Mouse (Mus musculus) kidney, adult 2 months (tissue): ENCODE measurements around the gene Slc25a26. TPM values are rescaled to one million over a fixed set of nuclear protein-coding genes. Genes with fewer than 3 reads are reported as not detected.

Experiments used
- DNase-seq: peaks from one replicate; pipeline ENCODE4 v3.0.0; 2021
- H3K27ac ChIP-seq: fragments of 200-500 bp; 2 replicates; pipeline ENCODE4 v1.5.1; 2012; ENCODE audit warnings: low read depth, low read length, control low read depth, inconsistent platforms; ENCODE audit not compliant: insufficient read depth
- H3K27me3 ChIP-seq: fragments of 200-500 bp; replicated peaks from 2 replicates; pipeline ENCODE4 v1.6.1; 2012; ENCODE audit warnings: mild to moderate bottlenecking, moderate library complexity, low read length, inconsistent platforms; ENCODE audit not compliant: control insufficient read depth, insufficient read depth
- H3K36me3 ChIP-seq: fragments of 200-500 bp; 2 replicates; pipeline ENCODE4 v1.6.1; 2012; ENCODE audit warnings: mild to moderate bottlenecking, moderate library complexity, low read length, inconsistent platforms; ENCODE audit not compliant: control insufficient read depth, insufficient read depth
- H3K4me1 ChIP-seq: fragments of 200-500 bp; 2 replicates; pipeline ENCODE4 v1.6.1; 2011; ENCODE audit warnings: low read length; ENCODE audit not compliant: control insufficient read depth, insufficient read depth
- H3K4me3 ChIP-seq: fragments of 200-500 bp; 2 replicates; pipeline ENCODE4 v1.5.1; 2011; ENCODE audit warnings: mild to moderate bottlenecking, low read depth, low read length, control low read depth; ENCODE audit not compliant: insufficient read depth
- CTCF ChIP-seq: fragments of 200-500 bp; conservative IDR thresholded peaks from 2 replicates; pipeline ENCODE4 v1.5.1; 2011; ENCODE audit warnings: low read depth, mild to moderate bottlenecking, control low read depth, low read length, moderate library complexity, mixed read lengths; ENCODE audit not compliant: insufficient read depth, insufficient read length
- POLR2A ChIP-seq: fragments of 200-500 bp; IDR thresholded peaks from one replicate; pipeline ENCODE4 v1.6.1; 2011; ENCODE audit warnings: low read depth, low read length, control low read depth
- WGBS: fragments of 180-500 bp; shearing (Covaris S2); methylation state at CpG from one replicate; pipeline ENCODE4 v1.1.7; 2018; 5-methylcytosine and 5-hydroxymethylcytosine counted together
- polyA plus RNA-seq: library from polyadenylated mRNA; depleted of rRNA; stranded (reverse); fragments of >200 nt; gene quantifications from 2 replicates; pipeline ENCODE4 v1.2.3, GENCODE M21; 2012

Gene Slc25a26
- polyA plus RNA-seq, 1 experiment, result 18.3 TPM

DNA sequence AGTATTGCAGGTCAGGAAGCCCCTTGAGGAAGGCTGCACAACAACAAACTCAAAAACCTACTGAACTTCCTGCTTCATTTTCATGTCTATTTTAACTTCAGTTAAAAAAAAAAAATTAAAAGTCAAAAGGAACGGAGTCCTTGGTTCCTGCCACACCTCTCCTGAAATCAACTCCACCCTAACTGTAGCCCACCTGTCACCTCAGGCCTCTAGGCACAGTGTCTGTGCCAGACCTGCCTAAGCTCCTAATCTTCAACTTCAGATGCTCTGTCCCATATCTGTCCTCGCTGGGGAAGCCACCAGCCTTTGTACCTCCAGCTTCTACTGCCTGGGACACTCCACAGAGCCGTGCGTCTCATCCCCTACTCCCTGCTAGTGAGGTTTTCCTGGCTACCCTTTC is 134.1 kb downstream of the Slc25a26 start:
- TF ChIP-seq CTCF, result no peak
- no peak for TF ChIP-seq POLR2A
- DNase-seq, result no peak
- Histone ChIP-seq H3K4me3 (no peak overlapping the region), H3K27ac (no peak overlapping the region), H3K27me3 (no peaks in the 10 kb centered on the region), H3K36me3 (no peaks in the 10 kb centered on the region), H3K4me1 (no peaks in the 10 kb centered on the region)
- WGBS, result 73% methylated on average over 4 of the region's 4 CpGs

DNA sequence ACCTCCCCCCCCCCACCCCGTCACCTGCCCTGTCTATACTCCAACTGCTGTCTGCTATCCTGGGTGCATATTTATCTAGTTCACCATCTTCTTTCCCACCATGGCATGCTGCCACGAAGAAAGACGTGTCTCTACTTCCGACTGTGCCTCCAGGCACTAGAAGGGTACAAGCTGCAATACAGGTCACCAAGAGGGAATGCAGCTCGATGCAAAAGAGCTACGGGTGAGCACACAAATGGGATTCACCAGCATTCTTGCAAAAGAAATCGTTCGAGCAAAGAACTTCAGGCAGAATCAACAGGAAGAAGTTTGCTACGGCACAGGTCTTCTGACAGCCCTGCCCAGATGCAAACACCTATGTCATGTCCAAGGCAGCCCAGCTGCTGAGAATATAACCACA is 134.6 kb downstream of the Slc25a26 start:
- Histone ChIP-seq H3K27me3 (no peaks in the 10 kb centered on the region), H3K36me3 (no peaks in the 10 kb centered on the region), H3K4me1 (no peaks in the 10 kb centered on the region), H3K4me3 (no peak overlapping the region), H3K27ac (no peak overlapping the region)
- 56% methylated on average over 9 of the region's 9 CpGs for WGBS
- DNase-seq, result no peak
- TF ChIP-seq CTCF (no peak), POLR2A (no peak)

DNA sequence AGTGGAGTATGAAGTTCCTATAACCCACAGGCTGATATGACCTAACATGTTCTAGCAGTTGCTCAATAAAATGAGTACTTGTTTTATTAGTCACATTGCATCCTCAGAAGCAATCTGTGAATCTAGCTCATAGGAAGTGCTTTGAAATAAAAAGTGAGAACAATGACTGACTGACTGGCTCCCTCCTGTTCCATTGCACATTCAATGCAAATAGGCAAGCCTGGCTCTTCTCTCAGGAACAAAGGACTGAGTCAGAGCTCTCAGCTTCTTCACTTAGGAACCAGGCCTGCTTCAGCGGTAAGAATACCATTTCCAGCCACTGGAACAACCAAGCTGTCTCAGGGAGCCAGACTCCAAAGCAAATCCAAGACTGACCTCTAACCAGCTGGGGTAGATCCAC is 135.2 kb downstream of the Slc25a26 start:
- Histone ChIP-seq H3K27me3 (no peaks in the 10 kb centered on the region), H3K36me3 (no peaks in the 10 kb centered on the region), H3K4me3 (no peak overlapping the region), H3K4me1 (no peaks in the 10 kb centered on the region), H3K27ac (no peak overlapping the region)
- 69% methylated on average over 1 of the region's 1 CpGs for WGBS
- TF ChIP-seq CTCF, result no peak
- no peak for TF ChIP-seq POLR2A
- no peak for DNase-seq

DNA sequence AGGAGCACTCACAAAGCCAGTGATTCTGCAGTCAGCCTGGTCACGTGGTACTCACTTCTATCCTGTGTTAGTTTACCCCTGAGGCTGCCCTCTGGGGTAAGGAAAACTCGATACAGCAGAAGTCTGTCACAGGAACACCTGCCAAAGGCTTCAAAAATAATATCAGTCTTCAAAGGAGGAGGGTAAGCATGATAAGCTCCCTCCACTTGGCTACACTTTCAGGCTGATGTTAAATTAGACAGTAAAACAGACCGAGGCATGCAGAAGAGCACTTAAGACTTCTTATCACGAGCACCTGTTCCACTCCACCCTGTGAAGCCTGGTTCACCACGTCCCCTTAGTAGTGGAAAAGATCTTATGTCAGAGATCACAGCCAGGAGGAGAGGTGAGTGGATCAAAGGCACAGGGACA is 136.9 kb downstream of the Slc25a26 start:
- Histone ChIP-seq H3K27ac (no peak overlapping the region), H3K4me1 (no peaks in the 10 kb centered on the region), H3K27me3 (no peaks in the 10 kb centered on the region), H3K4me3 (no peak overlapping the region), H3K36me3 (no peaks in the 10 kb centered on the region)
- 76% methylated on average over 5 of the region's 5 CpGs for WGBS
- TF ChIP-seq CTCF (no peak), POLR2A (no peak)
- no peak for DNase-seq

GRCm38 (mm10) chr6:94640297-94640696 is 140.2 kb downstream of the Slc25a26 start:
- WGBS, result 42% methylated on average over 7 of the region's 7 CpGs
- DNase-seq, result no peak
- Histone ChIP-seq H3K4me3 (no peak overlapping the region), H3K27ac (no peak overlapping the region), H3K36me3 (no peaks in the 10 kb centered on the region), H3K27me3 (no peaks in the 10 kb centered on the region), H3K4me1 (peaks cover 4% of the 10 kb centered on the region)
- TF ChIP-seq CTCF (no peak), POLR2A (no peak)

DNA sequence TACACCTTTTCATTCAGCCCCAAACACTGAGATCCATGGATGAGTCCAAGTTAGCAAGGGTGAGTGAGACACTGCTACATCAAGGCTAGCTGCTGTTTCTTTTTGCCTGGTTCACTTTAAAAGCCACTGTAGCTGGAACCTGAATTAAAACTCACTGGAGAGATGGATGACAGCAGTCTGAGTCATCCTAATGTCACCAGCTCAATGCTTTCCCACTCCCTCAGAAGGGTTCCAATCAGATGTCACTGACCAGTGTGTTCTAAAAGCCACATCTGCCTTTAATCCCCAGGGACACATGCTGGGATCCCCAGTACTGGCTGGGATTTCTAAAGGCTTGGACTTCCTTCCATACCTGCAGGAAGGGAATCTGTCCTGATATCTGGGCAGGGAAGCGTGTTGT is 141.9 kb downstream of the Slc25a26 start:
- H3K4me1 ChIP-seq, result peaks cover 17% of the 10 kb centered on the region
- no peak for DNase-seq
- H3K4me3 ChIP-seq, result no peak overlapping the region
- 94% methylated on average over 1 of the region's 1 CpGs for WGBS
- no peaks in the 10 kb centered on the region for H3K27me3 ChIP-seq
- H3K36me3 ChIP-seq, result no peaks in the 10 kb centered on the region
- H3K27ac ChIP-seq, result no peak overlapping the region
- no peak for TF ChIP-seq POLR2A
- TF ChIP-seq CTCF, result no peak

GRCm38 (mm10) chr6:94643989-94644388 is 143.9 kb downstream of the Slc25a26 start:
- TF ChIP-seq POLR2A (no peak), CTCF (no peak)
- DNase-seq, result no peak
- H3K4me3 ChIP-seq, result no peak overlapping the region
- WGBS, result 86% methylated on average over 2 of the region's 2 CpGs
- no peaks in the 10 kb centered on the region for H3K36me3 ChIP-seq
- H3K27me3 ChIP-seq, result no peaks in the 10 kb centered on the region
- peaks cover 29% of the 10 kb centered on the region for H3K4me1 ChIP-seq
- no peak overlapping the region for H3K27ac ChIP-seq

DNA sequence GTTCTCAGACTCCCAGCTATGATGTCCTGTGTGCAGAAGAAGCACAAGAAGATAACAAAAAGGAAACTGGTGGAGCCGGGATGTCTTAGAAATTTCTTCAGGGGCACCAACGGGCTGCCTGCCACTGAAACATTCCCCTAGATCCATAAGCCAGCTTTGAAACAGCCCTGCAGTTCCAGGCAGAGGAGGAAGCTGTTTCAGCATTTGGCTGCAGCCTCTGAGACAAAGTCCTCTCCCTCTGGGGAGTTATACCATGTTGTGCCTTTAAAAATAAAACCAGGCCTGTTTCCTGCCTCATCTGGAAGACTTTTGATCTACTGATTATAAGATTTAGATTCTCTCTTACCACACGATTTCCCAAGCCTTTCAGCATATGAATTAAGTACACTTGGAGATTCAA is 144.5 kb downstream of the Slc25a26 start:
- Histone ChIP-seq H3K27ac (0 out of 2 replicates have a peak overlapping the region, but pooled peaks have one; percentile 42), H3K4me1 (peaks cover 35% of the 10 kb centered on the region), H3K27me3 (no peaks in the 10 kb centered on the region), H3K36me3 (no peaks in the 10 kb centered on the region), H3K4me3 (no peak overlapping the region)
- no peak for TF ChIP-seq POLR2A
- TF ChIP-seq CTCF, result no peak
- 34% methylated on average over 3 of the region's 3 CpGs for whole genome bisulfite sequencing
- peak; percentile 70 for DNase-seq
